Mouse (Mus musculus) skeletal muscle tissue, adult 2 months (tissue): ENCODE measurements at regions not wholly inside any gene's neighbourhood (a gene's known extent, or its start where the extent isn't known, plus 50 kb on each side); places are given as distances from the start of the nearest gene placed in this dataset.

Source experiments
- DNase-seq: peaks from one replicate; pipeline ENCODE4 v3.0.0-alpha.2; 2012; ENCODE audit warnings: low read depth, low spot score

DNA sequence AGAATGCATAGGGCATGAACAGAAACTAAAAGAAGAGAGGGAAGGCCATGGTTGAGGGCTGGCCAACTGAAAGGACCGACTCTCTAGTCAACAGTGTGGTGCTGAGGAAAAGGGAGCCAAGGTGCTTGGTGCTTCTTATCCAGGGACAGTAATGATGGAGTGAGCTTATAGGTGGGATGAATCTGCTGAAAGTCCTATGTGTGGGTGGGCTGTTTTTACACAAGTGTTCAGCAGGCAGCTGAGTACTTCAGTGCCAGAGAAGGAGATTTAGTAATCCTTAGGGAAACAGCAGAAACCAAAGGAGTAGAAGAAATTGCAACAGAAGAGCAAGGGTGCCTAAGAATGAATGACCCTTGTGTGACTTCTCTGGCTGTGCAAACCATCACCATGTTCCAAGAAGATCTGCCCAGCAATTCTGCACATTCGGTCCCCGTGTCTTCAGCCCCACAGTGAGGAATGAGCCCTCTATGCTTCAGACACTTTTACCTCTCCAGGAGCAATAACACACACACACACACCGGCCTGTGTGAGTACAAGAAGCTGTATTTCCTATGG is 82.1 kb upstream of the Pkn2 start:
- DNase-seq: no peak

DNA sequence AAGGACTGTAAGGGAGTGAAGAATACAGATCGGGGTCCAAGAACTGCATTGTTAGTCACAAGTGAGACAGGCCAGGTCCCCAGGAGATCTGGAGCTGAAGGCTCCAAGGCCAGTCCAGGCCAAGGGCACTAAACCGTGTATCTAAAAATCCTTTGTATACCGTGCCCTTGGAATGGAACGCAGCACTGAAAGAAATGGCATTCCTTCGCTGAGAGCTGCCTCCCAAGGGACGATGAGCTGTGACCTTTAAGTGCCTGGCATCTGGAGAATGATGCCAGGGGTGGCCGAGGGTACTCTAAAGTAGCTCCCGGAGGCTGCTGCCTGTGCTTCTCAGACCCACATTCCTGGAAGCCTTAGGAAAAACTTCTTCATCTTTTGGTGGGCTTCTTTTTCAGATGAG is 76.0 kb upstream of the Pkn2 start:
- DNase-seq: no peak

DNA sequence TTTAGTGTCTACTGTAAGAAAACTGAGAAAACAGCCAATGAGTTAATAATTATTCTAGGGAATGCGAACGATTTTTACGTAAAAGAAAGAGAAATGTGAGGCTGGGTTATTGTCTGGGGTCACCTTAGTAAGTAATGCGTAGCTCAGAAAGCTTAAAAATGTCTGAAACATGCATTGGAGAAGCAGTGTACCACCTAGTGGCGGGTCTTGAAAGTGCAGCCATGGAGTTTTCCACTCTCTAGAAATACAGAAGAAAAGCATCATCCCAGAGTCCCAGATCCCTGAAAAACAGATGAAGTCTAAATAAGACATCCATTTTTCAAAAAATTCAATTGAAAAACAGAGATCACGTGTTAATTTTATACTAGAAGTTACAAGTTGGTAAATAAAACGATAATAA is 67.0 kb upstream of the Pkn2 start:
- DNase-seq: no peak

DNA sequence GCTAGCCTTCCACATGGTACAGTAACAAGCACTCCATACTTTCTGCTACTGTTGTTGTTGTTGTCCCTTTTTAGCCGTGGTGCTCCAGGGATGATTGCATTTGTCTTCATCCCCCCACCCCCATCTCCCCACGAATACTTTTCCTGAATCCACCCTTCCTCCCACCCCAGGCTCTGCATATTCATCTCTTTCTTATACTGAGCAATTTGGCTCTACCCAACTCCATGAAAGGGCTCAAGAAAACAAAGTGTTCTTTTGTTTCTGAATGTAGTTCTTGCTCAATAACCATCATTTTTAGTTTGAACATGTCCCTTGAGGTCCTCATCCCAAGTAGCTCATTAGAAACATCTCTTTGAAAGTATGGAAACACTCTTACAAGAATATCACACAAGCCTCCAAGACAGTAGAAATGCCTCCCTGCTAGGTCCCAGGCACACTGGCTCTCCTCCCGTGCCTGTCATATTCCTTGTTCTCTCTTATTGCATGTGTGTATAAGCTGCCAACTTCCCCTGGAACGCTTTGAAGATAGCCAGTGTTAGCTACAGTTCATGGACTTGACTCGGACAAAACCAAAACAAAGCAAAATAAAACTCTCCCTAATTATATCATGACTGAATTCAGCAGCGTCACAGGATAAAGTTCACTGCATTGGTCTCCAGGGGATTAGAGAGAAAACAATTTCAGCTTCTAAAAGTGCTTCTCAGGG is 59.7 kb upstream of the Pkn2 start:
- DNase-seq: peak; percentile 50

DNA sequence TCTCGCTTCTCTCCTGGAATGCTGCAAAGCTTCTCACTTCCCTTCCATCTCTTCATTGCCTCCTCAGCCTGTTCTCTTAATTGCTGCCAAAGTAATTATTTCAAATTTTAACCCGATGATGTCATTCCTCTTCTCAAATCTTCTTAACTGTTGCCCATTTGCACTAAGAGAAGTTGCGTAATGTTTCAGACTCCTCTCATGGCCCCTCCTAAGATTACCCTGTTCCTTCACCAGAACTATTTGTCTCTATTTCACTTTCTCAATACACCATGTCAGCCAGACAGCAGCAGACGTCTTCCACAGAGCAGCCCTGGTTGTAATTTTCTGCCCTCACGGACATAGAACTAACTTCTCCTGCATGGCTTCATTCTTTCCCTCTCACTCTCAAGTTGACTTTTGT is 59.1 kb upstream of the Pkn2 start:
- DNase-seq: peak; percentile 65

DNA sequence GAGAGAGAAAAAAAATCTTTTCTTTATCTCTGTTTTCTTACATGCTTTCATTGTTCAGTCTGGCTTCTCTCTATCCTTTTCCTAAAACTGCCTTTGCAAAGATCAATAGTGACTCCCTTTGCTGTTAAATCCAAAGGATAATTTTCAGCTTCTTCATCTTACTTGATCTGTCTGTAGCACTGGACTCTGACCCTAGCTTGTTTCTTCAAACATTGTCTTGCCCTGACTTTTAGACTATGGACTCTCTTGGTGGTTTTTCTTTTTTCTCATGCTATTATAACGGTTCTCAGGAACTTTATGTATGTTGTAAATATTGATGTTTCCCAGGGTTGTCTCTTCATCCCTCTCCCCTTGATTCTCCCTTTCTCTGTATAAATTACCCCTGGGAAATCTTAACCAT is 58.0 kb upstream of the Pkn2 start:
- DNase-seq: no peak

DNA sequence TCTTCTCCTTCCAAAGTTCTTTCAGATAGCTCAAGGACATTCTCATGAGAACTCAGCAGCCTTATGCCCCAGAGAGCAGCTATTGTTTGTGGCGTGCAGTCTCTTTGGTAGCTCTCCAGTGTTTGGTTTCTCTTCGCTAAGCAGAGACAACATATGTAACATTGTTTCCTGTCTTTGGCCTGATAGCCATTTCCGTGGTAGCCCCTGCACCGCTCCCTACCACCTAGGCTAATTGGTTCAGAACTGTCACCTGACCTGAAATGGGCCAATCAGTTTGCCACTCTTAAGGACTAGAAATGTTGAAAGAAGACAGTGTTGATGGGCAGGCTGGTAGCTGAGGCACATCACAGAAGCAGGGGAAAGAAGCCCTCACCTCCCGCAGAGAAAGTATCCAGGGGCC is 54.1 kb upstream of the Pkn2 start:
- DNase-seq: no peak

DNA sequence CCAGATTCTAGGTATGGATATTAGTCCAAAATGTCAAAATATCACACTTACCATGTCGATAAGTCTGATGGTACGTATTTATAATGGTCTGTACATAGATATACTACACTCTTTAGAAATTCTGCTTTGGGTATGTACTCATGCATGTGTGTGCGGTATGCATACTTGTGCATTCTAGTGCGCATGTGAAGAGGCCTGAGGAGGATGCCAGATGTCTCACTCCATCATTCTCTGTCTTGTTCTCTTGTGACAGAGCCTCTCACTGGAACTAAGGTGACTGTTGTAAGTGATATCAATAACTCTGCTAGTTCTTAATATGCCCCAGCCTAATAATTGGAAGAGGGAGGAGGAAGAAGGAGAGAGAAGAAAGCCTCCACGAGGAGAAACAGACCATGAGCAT is 52.5 kb upstream of the Pkn2 start:
- DNase-seq: no peak

DNA sequence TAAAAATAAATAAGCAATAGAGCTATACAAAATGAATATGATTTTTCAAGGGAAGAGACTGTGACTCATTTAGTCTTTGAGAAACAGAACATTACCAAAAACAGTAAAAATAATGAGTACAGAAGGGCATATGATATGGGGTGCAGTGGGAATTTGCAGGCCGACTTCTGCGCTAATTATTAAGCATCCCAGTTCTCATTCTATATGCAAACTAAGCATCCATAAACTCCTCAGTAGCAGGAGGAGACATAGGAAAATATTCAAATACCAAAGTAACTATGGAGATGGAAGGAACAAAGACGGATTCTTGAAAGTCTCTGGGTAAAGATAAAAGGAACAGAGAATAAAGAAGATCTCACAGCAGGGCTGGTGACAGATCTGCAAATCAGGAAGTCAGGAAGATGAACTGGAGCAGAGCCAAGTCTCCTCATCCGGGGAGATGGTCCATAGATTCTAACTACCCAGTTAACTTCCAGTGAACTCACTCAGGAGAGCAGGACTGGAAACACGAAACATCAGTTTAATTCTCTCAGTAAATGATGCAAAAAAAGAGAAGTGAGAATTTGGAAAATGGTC is 52.0 kb upstream of the Pkn2 start:
- no peak for DNase-seq
